Mouse (Mus musculus) megakaryocyte, embryonic 14.5 days (primary cell): Measurements from ENCODE around the gene Syt2.

Experiments used
- FLI1 ChIP-seq: IDR thresholded peaks from 2 replicates; pipeline ENCODE4 v1.6.1; 2012; ENCODE audit warnings: low read length, inconsistent platforms, mixed read lengths
- GATA1 ChIP-seq: IDR thresholded peaks from 3 replicates; pipeline ENCODE4 v1.6.1; 2012; ENCODE audit warnings: mixed read lengths, low read length, inconsistent platforms, borderline replicate concordance

GRCm38 (mm10) chr1:134701191-134701590 is 54.7 kb downstream of the Syt2 start:
- TF ChIP-seq GATA1, result no peak
- no peak for TF ChIP-seq FLI1
